Mouse (Mus musculus): ENCODE measurements around the gene Ncapg.

Ncapg gene

DNA sequence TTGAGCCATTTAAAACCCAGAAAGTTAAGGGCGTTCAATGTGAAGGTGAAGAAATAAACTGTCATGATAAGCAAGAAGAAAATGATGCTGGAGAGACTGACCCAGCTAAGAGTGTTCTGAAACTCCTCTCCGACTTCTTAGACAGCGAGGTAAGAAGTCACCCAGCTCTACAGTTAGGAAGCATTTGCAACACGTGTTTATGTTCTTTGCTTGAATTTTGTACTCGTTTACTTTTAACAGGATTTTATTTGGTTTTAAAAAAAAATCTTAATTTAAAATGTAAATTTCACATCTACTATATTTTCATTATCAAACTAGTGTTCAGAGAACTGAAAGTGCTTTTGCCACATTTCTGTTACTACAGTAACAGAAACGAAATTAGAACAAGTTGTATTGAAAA, 22.0 kb downstream of the Ncapg start:
- no peak for DNase-seq (ENCODE audit: low spot score in 2 of 2)

DNA sequence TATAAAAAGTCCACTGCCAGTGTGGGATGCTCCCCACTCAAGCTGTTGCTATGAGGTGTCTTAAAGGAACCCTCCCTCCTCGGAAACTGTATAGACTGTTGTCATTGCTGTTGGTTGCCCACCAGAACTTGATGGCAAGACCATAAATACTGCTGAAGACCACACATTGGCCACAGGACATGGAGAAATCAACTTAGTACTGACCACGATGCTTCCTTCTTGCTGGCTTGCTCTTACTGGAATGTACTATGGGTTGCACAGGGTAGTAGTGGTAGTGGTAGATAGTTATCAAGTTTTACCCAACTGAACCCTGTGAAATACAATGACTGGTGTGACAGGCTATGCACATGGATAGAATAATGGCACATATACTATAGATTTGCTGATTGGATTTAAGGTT, 37.1 kb downstream of the Ncapg start:
- DNase-seq (ENCODE audit: low spot score in 2 of 2): no peak

DNA sequence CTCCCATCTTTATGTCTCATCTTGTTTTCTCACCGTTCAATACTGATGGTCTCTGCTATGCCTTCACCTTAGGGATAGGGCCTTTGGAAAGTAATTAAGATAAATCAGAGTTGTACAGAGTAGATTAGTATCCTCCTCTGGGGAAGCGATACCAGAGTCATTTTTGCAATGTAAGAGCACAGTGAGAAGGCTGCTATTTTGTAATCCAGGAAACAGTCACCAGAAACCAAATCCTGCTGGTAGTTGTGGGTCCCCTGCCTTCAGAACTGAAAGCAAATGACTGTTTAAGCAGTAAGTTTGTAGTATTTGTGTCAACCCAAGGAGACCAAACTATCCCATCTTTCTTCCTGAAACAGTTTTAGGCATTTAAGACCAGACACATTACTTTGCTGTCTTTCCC, 39.9 kb downstream of the Ncapg start:
- DNase-seq (ENCODE audit: low spot score in 2 of 2): no peak

DNA sequence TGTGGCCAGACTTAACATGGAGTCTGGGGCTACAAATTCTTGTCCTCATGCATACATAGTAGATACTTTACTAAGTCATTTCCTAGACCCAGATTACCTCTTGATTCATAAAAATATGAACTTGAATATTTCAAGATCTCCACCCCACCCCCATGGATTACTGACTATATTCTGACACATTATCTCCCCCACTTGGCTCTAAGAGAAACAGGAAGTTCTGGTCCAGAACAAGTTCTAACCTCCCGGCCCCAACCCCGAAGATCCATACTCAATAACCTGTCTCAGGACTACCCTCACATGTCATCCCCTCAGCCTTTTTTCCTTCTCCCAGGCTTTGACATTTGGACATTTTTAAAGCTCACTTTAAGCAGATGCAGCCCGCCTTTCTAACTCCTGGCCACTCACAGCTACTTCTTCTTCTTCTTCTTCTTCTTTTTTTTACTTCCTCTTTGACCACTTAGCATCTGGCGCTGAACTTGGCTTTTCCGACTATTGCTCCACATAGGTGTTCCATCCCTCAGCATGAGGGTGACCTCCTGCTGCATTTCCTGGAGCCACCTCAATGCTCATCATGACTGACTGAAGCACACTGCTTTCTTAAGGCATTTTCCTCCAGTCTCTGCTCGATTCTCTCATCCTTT, 49.2 kb downstream of the Ncapg start:
- DNase-seq (ENCODE audit: low spot score in 2 of 2): no peak

DNA sequence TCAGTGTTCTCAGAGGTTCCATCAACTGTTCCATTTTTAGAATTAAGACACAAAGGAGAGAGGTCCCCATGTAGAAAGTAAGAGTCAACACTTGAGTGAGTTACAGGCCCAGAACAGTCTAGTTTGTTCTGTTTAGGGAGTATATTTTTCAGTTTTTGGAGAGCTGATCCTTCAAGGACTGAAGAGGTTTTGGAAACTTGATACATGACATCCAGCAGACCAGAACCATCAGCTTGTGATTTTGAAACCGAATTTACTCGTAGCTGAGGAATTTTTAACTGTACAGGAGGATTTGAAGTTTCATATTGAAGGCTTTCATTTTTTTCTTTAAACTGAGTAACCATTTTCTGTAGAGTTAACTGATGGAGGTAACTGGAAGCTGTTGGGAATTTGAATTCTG, 64.0 kb downstream of the Ncapg start:
- DNase-seq (ENCODE audit: low spot score in 2 of 2): no peak

- no peak for DNase-seq (ENCODE audit: low spot score in 2 of 2)
Measured at GRCm38 (mm10) chr5:45737911-45738310, 68.2 kb downstream of the Ncapg start.
